Mouse (Mus musculus) intestine, embryonic 15.5 days (tissue): ENCODE measurements around the gene B230307C23Rik. TPM values are rescaled to one million over a fixed set of nuclear protein-coding genes. Genes with fewer than 3 reads are reported as not detected.
A peak's percentile ranks its signal among the peaks of the same experiment; 100 is the strongest.

Source experiments
- ATAC-seq: fragments of 200-750 bp; cut with Nextera tagmentation; 2 replicates; pipeline ENCODE4 v1.8.0; 2017; ENCODE audit warnings: moderate TSS enrichment, moderate library complexity
- H3K27ac ChIP-seq: fragments of 300-500 bp; sonication (generic); 2 replicates; pipeline ENCODE4 v1.5.1; 2015; ENCODE audit warnings: mild to moderate bottlenecking, inconsistent platforms
- H3K27me3 ChIP-seq: fragments of 300-500 bp; sonication (generic); replicated peaks from 2 replicates; pipeline ENCODE4 v1.6.1; 2015; ENCODE audit warnings: inconsistent platforms
- H3K36me3 ChIP-seq: fragments of 300-500 bp; sonication (generic); 2 replicates; pipeline ENCODE4 v1.6.1; 2015; ENCODE audit warnings: inconsistent platforms
- H3K4me1 ChIP-seq: fragments of 300-500 bp; sonication (generic); replicated peaks from 2 replicates; pipeline ENCODE4 v1.6.1; 2015; ENCODE audit warnings: inconsistent platforms
- H3K4me2 ChIP-seq: fragments of 300-500 bp; sonication (generic); replicated peaks from 2 replicates; pipeline ENCODE4 v1.6.1; 2015; ENCODE audit warnings: mild to moderate bottlenecking, inconsistent platforms
- H3K4me3 ChIP-seq: fragments of 300-500 bp; sonication (generic); replicated peaks from 2 replicates; pipeline ENCODE4 v1.5.1; 2015; ENCODE audit warnings: inconsistent platforms
- H3K9ac ChIP-seq: fragments of 300-500 bp; sonication (generic); 2 replicates; pipeline ENCODE4 v1.6.1; 2015; ENCODE audit warnings: inconsistent platforms
- H3K9me3 ChIP-seq: fragments of 300-500 bp; sonication (generic); 2 replicates; pipeline ENCODE4 v1.6.1; 2016; ENCODE audit warnings: inconsistent platforms
- WGBS: fragments of 180-500 bp; shearing (Covaris S2); methylation state at CpG from one replicate; pipeline ENCODE4 v1.1.7; 2015; 5-methylcytosine and 5-hydroxymethylcytosine counted together
- polyA plus RNA-seq: library from polyadenylated mRNA; unstranded; fragments of >200 nt; fragmentation: Nextera tagmentation; extraction: Ambion mirVana; gene quantifications from 2 replicates; pipeline ENCODE4 v1.2.1, GENCODE M21; 2015

Gene B230307C23Rik
- 28.7 and 29.7 TPM in 2 replicates for polyA plus RNA-seq

- H3K9ac ChIP-seq = peak within 1 kb of the TSS; percentile 56
- 2% methylated on average over 22 of the region's 22 CpGs for WGBS
Observed at GRCm38 (mm10) chr16:97996616-97997382, at the start of gene B230307C23Rik. Gene B230307C23Rik (plus strand): TSS chr16:97997315.

GRCm38 (mm10) chr16:97948836-97949235, 48.3 kb upstream of the B230307C23Rik start:
- Histone ChIP-seq H3K4me3 (no peak overlapping the region), H3K4me2 (no peak overlapping the region), H3K9me3 (no peaks in the 10 kb centered on the region), H3K36me3 (peaks cover 35% of the 10 kb centered on the region), H3K27ac (no peak overlapping the region), H3K4me1 (no peaks in the 10 kb centered on the region), H3K9ac (no peak overlapping the region), H3K27me3 (no peaks in the 10 kb centered on the region)
- WGBS = 75% methylated on average over 4 of the region's 4 CpGs
- ATAC-seq = no peak

More at GRCm38 (mm10) chr16:97996616-97997382, at the start of gene B230307C23Rik:
- Histone ChIP-seq H3K4me2 (peak within 1 kb of the TSS; percentile 70), H3K9me3 (0 out of 2 replicates have a peak, but pooled peaks cover 7% of the 10 kb centered on the region), H3K27me3 (no peaks in the 10 kb centered on the region), H3K4me3 (peak within 1 kb of the TSS; percentile 57), H3K4me1 (peaks cover 6% of the 10 kb centered on the region; the same call in 1 of the 2 replicates), H3K36me3 (0 out of 2 replicates have a peak, but pooled peaks cover 7% of the 10 kb centered on the region), H3K27ac (peak within 1 kb of the TSS; percentile 93)
- peak; percentile 99 for ATAC-seq

- H3K27me3 ChIP-seq = no peaks in the 10 kb centered on the region
- no peak overlapping the region for H3K9ac ChIP-seq
- no peak for ATAC-seq
- H3K4me3 ChIP-seq = no peak overlapping the region
- H3K36me3 ChIP-seq = peaks cover 35% of the 10 kb centered on the region
- H3K4me2 ChIP-seq = no peak overlapping the region
- H3K9me3 ChIP-seq = no peaks in the 10 kb centered on the region
- H3K27ac ChIP-seq = no peak overlapping the region
- no peaks in the 10 kb centered on the region for H3K4me1 ChIP-seq
- 93% methylated on average over 8 of the region's 8 CpGs for WGBS
Observed at GRCm38 (mm10) chr16:97950061-97950460, 47.1 kb upstream of the B230307C23Rik start.

GRCm38 (mm10) chr16:97952371-97952770, 44.7 kb upstream of the B230307C23Rik start:
- no peak overlapping the region for H3K27ac ChIP-seq
- peaks cover 35% of the 10 kb centered on the region for H3K36me3 ChIP-seq
- no peak overlapping the region for H3K9ac ChIP-seq
- no peaks in the 10 kb centered on the region for H3K4me1 ChIP-seq
- WGBS = 95% methylated on average over 4 of the region's 4 CpGs
- no peak overlapping the region for H3K4me3 ChIP-seq
- H3K27me3 ChIP-seq = no peaks in the 10 kb centered on the region
- no peak for ATAC-seq
- H3K9me3 ChIP-seq = no peaks in the 10 kb centered on the region
- H3K4me2 ChIP-seq = no peak overlapping the region

- peaks cover 35% of the 10 kb centered on the region for H3K36me3 ChIP-seq
- 82% methylated on average over 9 of the region's 9 CpGs for WGBS
- no peak overlapping the region for H3K4me3 ChIP-seq
- H3K9me3 ChIP-seq = no peaks in the 10 kb centered on the region
- no peak overlapping the region for H3K4me2 ChIP-seq
- H3K9ac ChIP-seq = no peak overlapping the region
- H3K4me1 ChIP-seq = no peaks in the 10 kb centered on the region
- H3K27ac ChIP-seq = no peak overlapping the region
- no peaks in the 10 kb centered on the region for H3K27me3 ChIP-seq
- no peak for ATAC-seq
Observed at GRCm38 (mm10) chr16:97952801-97953200, 44.3 kb upstream of the B230307C23Rik start.

GRCm38 (mm10) chr16:97953300-97953699, 43.8 kb upstream of the B230307C23Rik start:
- no peak for ATAC-seq
- H3K4me1 ChIP-seq = no peaks in the 10 kb centered on the region
- H3K4me3 ChIP-seq = no peak overlapping the region
- no peak overlapping the region for H3K4me2 ChIP-seq
- peaks cover 35% of the 10 kb centered on the region for H3K36me3 ChIP-seq
- WGBS = 70% methylated on average over 2 of the region's 2 CpGs
- no peak overlapping the region for H3K27ac ChIP-seq
- no peaks in the 10 kb centered on the region for H3K9me3 ChIP-seq
- no peaks in the 10 kb centered on the region for H3K27me3 ChIP-seq
- no peak overlapping the region for H3K9ac ChIP-seq

- Histone ChIP-seq H3K9me3 (no peaks in the 10 kb centered on the region), H3K36me3 (peaks cover 19% of the 10 kb centered on the region)
Observed at GRCm38 (mm10) chr16:97956011-97956410, 41.1 kb upstream of the B230307C23Rik start.

GRCm38 (mm10) chr16:97957626-97958025, 39.5 kb upstream of the B230307C23Rik start:
- H3K4me3 ChIP-seq = no peak overlapping the region
- no peaks in the 10 kb centered on the region for H3K4me1 ChIP-seq
- ATAC-seq = no peak

More at GRCm38 (mm10) chr16:97956011-97956410, 41.1 kb upstream of the B230307C23Rik start:
- Histone ChIP-seq H3K27me3 (no peaks in the 10 kb centered on the region), H3K4me2 (no peak overlapping the region), H3K27ac (no peak overlapping the region), H3K4me1 (no peaks in the 10 kb centered on the region), H3K9ac (no peak overlapping the region), H3K4me3 (no peak overlapping the region)
- ATAC-seq = no peak
- 75% methylated on average over 2 of the region's 2 CpGs for WGBS

GRCm38 (mm10) chr16:97958401-97958973, 38.6 kb upstream of the B230307C23Rik start:
- Histone ChIP-seq H3K9ac (no peak overlapping the region), H3K9me3 (no peaks in the 10 kb centered on the region), H3K27ac (no peak overlapping the region), H3K27me3 (no peaks in the 10 kb centered on the region), H3K4me1 (no peaks in the 10 kb centered on the region), H3K4me2 (no peak overlapping the region), H3K36me3 (peaks cover under 1% of the 10 kb centered on the region; the same call in 1 of the 2 replicates), H3K4me3 (no peak overlapping the region)
- no peak for ATAC-seq

More at GRCm38 (mm10) chr16:97957626-97958025, 39.5 kb upstream of the B230307C23Rik start:
- Histone ChIP-seq H3K36me3 (peaks cover 5% of the 10 kb centered on the region), H3K27me3 (no peaks in the 10 kb centered on the region), H3K27ac (no peak overlapping the region), H3K4me2 (no peak overlapping the region), H3K9me3 (no peaks in the 10 kb centered on the region), H3K9ac (no peak overlapping the region)

GRCm38 (mm10) chr16:97960348-97960747, 36.8 kb upstream of the B230307C23Rik start:
- no peaks in the 10 kb centered on the region for H3K36me3 ChIP-seq
- no peak overlapping the region for H3K9ac ChIP-seq
- H3K27ac ChIP-seq = no peak overlapping the region
- no peaks in the 10 kb centered on the region for H3K4me1 ChIP-seq
- 94% methylated on average over 3 of the region's 3 CpGs for WGBS
- no peak for ATAC-seq
- H3K4me2 ChIP-seq = no peak overlapping the region
- no peak overlapping the region for H3K4me3 ChIP-seq
- no peaks in the 10 kb centered on the region for H3K27me3 ChIP-seq
- H3K9me3 ChIP-seq = no peaks in the 10 kb centered on the region

- H3K4me1 ChIP-seq = no peaks in the 10 kb centered on the region
- peak overlapping the region; percentile 98 for H3K27ac ChIP-seq
- H3K36me3 ChIP-seq = no peaks in the 10 kb centered on the region
- WGBS = 7% methylated on average over 27 of the region's 36 CpGs
- peak overlapping the region; percentile 79 for H3K4me3 ChIP-seq
- H3K4me2 ChIP-seq = peak overlapping the region; percentile 70
- no peaks in the 10 kb centered on the region for H3K27me3 ChIP-seq
- H3K9me3 ChIP-seq = no peaks in the 10 kb centered on the region
- H3K9ac ChIP-seq = peak overlapping the region; percentile 83
- peak; percentile 4; the same call in 1 of the 2 replicates for ATAC-seq
Observed at GRCm38 (mm10) chr16:97961381-97962150, 35.5 kb upstream of the B230307C23Rik start.
